Mouse (Mus musculus) adipocyte (in vitro differentiated cells): ENCODE measurements at regions not wholly inside any gene's neighbourhood (a gene's known extent, or its start where the extent isn't known, plus 50 kb on each side); places are given as distances from the start of the nearest gene placed in this dataset.

ENCODE experiments used
- DNase-seq: peaks from one replicate; pipeline ENCODE4 v3.0.0-alpha.2; 2016; ENCODE audit warnings: low spot score

- no peak for DNase-seq
These were observed 280.4 kb downstream of the Lyplal1 start for GRCm38 (mm10) chr1:185836632-185837281.

DNA sequence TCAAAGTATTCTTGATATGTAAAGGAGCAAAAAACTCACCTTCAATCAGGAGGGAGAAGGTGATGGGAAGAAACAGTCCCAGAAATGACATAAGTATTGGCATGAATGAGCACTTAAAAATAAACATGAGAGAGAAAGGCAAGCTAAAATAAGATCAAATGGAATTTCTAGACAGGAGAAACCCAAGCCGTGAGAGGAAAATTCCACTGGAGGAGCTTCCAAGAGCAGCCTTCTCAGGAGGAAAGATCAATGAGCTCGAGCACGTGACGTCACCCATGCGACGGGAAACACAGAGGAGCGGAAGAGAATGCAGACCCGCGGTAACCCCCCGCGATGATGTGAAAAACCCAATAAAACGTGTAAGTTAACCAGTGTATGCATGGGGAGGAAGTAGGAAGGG is 274.6 kb downstream of the Lyplal1 start:
- DNase-seq, result no peak

- no peak for DNase-seq
These were observed 269.9 kb downstream of the Lyplal1 start for GRCm38 (mm10) chr1:185847161-185847560.

DNA sequence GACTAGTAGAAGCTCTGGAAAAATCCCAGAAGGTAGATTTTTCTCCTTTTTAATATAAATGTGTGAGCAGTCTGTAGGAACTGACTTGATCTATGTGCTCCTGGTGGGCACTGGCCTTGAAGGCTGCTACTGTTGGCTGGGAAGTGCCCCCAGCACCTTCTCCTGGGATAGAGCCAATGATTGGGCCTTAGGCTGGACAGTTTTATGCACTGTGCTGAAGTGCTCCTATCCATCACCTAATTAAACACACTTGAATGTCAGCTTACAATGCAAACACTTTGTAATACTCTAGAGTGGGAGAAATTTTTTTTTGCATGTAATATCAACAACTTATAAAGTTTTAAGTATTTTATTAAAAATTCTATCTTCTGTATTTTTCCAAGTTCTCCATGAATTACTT is 266.5 kb downstream of the Lyplal1 start:
- no peak for DNase-seq

GRCm38 (mm10) chr1:185851262-185851893 is 265.7 kb downstream of the Lyplal1 start:
- DNase-seq, result no peak

DNA sequence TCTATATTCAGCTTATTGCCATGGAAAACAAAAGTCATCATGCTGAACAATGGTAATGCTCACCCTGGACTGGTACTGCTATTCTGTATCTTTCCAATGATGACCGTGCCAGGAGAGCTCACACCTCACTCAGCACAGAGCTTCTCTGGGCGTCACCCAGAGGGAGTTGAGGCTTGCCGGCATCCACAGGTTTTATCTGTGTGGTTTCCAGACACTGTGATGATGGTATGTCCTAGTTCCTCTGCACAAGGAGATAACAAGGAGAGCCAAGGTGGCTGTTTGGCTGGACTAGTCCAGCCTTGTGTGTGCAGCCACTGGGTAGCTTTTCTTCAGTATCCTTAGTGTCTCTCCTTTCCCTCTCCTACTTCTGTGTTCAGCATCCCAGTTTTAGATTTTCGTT is 255.4 kb downstream of the Lyplal1 start:
- no peak for DNase-seq

DNA sequence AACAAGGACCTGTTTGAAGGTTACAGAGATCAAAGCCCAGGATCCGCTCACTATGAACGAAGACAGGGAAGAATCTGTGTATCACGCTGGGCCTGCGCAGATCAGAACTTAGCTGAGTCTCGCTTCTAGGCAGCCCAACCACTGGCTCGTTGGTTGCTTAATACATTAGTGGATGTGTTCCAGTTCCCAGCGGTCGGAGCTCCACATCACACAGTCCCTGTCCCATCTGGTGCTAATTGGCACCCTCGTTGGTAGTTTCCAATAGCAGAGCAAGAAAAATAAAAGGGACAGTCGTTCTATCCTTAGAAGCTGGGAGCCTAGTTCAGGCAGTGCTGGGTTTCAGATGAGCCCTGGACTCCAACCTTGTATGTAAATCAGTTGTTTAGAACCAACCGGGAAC is 251.2 kb downstream of the Lyplal1 start:
- no peak for DNase-seq

- DNase-seq, result no peak
These were observed 250.5 kb downstream of the Lyplal1 start for GRCm38 (mm10) chr1:185866612-185867011.

DNA sequence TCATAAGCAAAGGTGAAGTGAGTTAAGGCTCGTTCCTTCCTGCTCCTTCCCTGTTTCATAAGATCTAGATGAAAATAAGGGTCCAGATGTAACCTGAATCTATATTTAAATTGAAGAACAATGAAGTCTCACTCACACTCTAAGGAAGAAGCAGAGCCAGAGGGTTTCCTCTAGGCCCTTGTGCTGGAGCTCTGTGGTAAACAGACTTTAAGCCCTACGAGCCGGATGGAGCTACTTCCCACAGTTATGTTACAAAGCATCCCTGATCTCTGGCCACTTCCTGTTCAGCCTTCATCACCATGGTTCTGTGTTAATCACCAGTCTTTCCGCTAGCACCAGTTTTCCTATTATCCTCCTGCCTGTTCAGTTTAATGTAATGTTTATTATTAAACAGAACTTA is 250.1 kb downstream of the Lyplal1 start:
- DNase-seq, result no peak

- no peak for DNase-seq
These were observed 248.4 kb downstream of the Lyplal1 start for GRCm38 (mm10) chr1:185868721-185869120.

GRCm38 (mm10) chr1:185887031-185887430 is 230.1 kb downstream of the Lyplal1 start:
- no peak for DNase-seq

- no peak for DNase-seq
These were observed 225.3 kb downstream of the Lyplal1 start for GRCm38 (mm10) chr1:185891814-185892213.

GRCm38 (mm10) chr1:185893421-185893820 is 223.7 kb downstream of the Lyplal1 start:
- DNase-seq, result no peak

DNA sequence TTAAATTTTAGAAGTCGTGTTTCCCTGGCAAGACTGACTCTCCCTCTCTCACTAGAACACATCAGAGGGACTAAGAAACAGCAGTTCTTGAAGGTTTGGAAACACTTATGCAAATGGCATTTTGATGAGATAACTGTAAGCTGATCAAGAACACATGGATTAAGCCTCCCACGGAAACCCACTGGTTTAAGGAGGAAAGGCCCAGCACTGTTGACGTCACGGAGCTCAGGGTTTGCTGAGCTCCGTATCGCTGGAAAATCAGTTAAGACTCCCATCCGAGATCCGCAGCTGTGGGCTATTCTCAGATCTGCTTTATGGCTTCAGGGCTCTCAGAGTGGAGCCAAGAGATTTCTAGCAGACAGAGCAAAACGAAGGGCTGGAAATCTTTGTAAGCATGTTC is 218.6 kb downstream of the Lyplal1 start:
- DNase-seq, result no peak

DNA sequence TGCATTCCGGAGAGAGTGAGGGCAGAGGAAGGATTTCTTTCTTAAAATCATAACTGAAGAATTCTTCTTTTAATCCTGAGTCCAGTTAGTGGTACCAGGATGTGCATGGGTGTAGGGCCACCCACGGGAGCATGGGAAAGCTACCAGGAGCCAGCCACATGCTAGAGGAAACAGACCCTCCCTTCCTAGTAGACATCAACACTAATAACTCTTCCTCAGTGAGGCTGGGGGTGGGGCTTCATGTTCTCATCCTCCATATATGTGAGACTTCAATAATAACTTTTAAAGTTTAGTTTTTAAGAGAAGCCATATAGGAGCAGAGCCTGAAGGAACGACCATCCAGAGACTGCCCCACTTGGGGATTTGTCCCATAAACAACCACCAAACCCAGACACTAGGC is 216.8 kb downstream of the Lyplal1 start:
- no peak for DNase-seq

GRCm38 (mm10) chr1:185902395-185902794 is 214.7 kb downstream of the Lyplal1 start:
- DNase-seq, result no peak

DNA sequence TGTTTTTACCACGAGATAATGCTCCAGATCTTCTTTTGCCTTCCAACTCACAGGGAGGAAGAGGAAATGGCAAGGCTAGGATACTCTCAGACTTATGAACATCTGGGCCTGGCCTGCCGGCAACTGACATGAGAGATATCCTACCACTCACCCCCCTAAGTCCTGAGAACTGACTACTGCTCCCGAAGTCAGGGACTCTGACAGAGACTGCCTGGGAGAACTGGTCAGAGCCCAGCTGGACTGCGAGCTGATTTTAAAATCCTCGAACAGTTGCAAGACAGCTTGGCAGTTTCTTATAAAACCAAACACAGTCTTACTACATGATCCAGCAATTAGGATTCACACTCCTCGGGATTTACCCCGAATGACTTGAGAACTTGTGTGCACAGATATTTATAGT is 211.4 kb downstream of the Lyplal1 start:
- DNase-seq, result peak; percentile 6

- no peak for DNase-seq
These were observed 201.5 kb downstream of the Lyplal1 start for GRCm38 (mm10) chr1:185915579-185915978.

- peak; percentile 34 for DNase-seq
These were observed 198.4 kb downstream of the Lyplal1 start for GRCm38 (mm10) chr1:185918663-185919062.

- peak; percentile 35 for DNase-seq
These were observed 193.4 kb downstream of the Lyplal1 start for GRCm38 (mm10) chr1:185923723-185924122.

DNA sequence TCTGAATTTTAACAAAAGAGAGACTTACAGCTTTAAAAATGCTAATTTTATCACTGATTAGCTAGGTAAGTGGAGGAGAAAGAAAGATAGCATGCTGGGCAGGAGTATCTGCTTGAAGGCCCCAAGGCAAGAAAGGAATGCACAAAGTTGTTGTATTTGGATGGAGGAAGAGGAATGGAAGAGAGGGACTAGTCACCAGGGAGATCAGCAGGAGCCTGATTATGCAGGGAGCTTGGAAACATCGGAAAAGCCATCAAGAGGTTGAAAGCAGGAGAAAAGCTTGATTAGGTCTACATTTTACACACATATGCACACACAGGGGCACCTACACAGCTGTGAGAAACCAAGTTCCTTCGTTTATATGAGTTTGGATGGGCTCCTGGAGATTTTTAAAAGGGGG is 188.1 kb downstream of the Lyplal1 start:
- DNase-seq, result no peak

DNA sequence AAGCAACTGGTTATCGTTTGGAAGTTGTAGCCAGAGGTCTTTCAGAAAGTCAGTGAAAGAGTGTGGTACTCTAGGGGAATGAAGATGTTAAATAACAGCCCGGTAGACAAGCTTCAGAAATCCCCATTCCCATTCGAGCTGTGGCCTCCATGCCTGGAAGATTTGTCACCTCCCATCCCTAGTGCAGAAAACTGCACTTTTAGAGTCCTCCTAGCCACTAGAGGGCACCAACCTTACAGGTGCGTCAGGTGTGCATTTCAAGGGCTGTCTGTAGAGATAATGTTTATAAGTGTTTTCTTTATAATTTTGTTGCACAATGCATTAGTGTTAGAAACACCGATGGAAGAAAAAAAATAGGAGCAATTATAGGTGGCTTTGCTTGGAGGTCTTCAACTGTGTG is 187.3 kb downstream of the Lyplal1 start:
- no peak for DNase-seq

GRCm38 (mm10) chr1:185933623-185934022 is 183.5 kb downstream of the Lyplal1 start:
- DNase-seq, result no peak

DNA sequence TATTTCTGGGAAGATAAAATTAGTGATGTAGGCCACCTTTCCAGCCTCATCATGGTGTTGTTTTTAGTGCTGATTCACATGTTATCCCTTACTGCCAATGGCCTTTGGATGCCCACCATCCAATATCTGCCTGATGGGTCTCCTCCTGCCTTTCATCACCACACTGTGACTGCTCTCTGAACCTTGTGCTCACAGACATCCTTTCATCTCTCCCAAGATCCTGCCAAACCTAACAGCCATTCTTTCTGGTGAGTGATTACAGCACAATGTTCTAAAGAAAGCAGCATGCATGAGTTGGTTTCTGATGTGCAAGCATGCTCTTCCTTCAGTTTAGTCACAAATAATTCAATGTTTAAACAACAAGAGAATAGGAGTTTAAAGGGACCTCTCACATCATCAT is 180.1 kb downstream of the Lyplal1 start:
- DNase-seq, result no peak
